Mouse (Mus musculus) brain, embryonic 14.5 days (tissue): ENCODE results near the gene Slc38a3.

ENCODE experiments used
- CTCF ChIP-seq: fragments of 200-500 bp; IDR thresholded peaks from 2 replicates; pipeline ENCODE4 v1.5.1; 2012; ENCODE audit warnings: inconsistent platforms, mild to moderate bottlenecking, moderate library complexity, borderline replicate concordance; ENCODE audit not compliant: insufficient read depth, insufficient read length; ENCODE audit errors: extremely low read depth
- POLR2A ChIP-seq: fragments of 200-500 bp; IDR thresholded peaks from 2 replicates; pipeline ENCODE4 v1.6.1; 2012; ENCODE audit warnings: mild to moderate bottlenecking, inconsistent platforms, borderline replicate concordance; ENCODE audit not compliant: poor library complexity, insufficient read depth, insufficient read length, severe bottlenecking; ENCODE audit errors: extremely low read depth

DNA sequence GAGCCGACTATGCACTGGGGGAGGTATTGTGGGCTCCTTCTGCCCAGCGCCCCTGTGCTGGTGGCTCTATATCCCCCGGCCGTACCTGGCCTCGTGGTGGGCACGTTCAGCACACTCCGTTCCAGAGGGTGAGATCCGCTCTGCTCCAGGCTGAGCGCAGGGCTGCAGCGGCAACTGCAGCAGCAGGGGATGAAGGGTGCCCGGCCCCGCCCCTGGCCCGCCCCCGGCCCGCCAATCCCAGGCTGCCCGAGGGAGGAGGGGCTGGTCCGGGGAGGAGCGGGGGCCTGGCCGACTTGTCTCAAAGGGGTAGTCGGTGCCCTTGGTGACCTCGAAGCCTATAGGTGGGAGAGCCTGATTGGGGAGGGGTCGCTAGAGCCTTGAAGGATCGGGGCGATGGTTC is 2.1 kb downstream of the Slc38a3 start:
- TF ChIP-seq CTCF, result no peak
- TF ChIP-seq POLR2A, result peak; percentile 25; the same call in 1 of the 2 replicates
